25 mouse cellular contexts compared by ENCODE assay signal in the genomic region with DNA sequence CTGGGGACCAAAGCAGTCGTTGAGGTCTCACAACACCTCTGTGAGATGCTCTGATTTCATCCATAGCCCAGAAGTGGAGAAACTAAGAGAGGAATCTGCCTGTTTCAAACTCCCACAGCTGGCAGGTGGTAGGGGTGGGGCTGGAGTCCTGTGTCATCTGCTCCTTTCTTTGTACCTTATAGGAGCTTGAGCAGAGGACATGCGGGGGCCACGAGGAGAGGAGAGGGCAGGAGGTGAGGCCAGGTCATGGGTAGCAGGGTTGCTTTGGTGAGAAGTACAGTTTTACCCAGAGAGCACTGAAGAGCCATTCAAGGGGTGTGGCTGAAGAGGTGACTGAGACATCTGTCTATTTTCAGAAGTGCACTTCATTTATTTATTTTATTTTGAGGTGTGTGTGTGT. TPM values are rescaled to one million over a fixed set of nuclear protein-coding genes. Genes with fewer than 3 reads are reported as not detected.
DNase-seq lines count a peak whose midpoint lies in the region; ATAC-seq and TF ChIP-seq lines count a peak whose summit lies in the region.
"Had no signal": no experiment of that assay in that cellular context is flagged by ENCODE, and none has a peak within 500 bp of the region (broad histone marks: within the 10 kb centered on the region; RNA-seq: fewer than 3 reads in every experiment).

No protein-coding gene starts in this region.

- WGBS in midbrain, embryonic 11.5 days = 90% methylated on average over 3 of the region's 3 CpGs
- WGBS in midbrain, postnatal 0 days = 81% methylated on average over 3 of the region's 3 CpGs

- H3K27ac ChIP-seq in midbrain, embryonic 11.5 days (ENCODE audit: low read depth, low read length) = no peak overlapping the region
- H3K27ac ChIP-seq in midbrain, postnatal 0 days (ENCODE audit: low read depth, low read length) = no peak overlapping the region
- H3K27ac ChIP-seq: forebrain, embryonic 10.5 days; forebrain, embryonic 13.5 days; heart, adult 2 months; hindbrain, embryonic 10.5 days; hindbrain, embryonic 13.5 days had no signal

- no peaks in the 10 kb centered on the region for H3K36me3 ChIP-seq in midbrain, embryonic 11.5 days (ENCODE audit: control insufficient read depth, insufficient read depth, low read length)
- H3K36me3 ChIP-seq in midbrain, postnatal 0 days (ENCODE audit: insufficient read depth, low read length) = no peaks in the 10 kb centered on the region
- H3K36me3 ChIP-seq: forebrain, embryonic 10.5 days; hindbrain, embryonic 10.5 days; hindbrain, embryonic 13.5 days had no signal

- H3K4me3 ChIP-seq in midbrain, embryonic 11.5 days (ENCODE audit: low read depth, low read length) = no peak overlapping the region
- no peak overlapping the region for H3K4me3 ChIP-seq in midbrain, postnatal 0 days (ENCODE audit: low read depth, low read length)
- H3K4me3 ChIP-seq: forebrain, embryonic 10.5 days; forebrain, embryonic 13.5 days; heart, adult 2 months; hindbrain, embryonic 10.5 days; hindbrain, embryonic 13.5 days had no signal

- H3K4me1 ChIP-seq in midbrain, embryonic 11.5 days (ENCODE audit: control insufficient read depth, insufficient read depth, low read length) = peaks cover 8% of the 10 kb centered on the region; the same call in 1 of the 2 replicates
- H3K4me1 ChIP-seq in midbrain, postnatal 0 days (ENCODE audit: insufficient read depth, low read length) = peaks cover 3% of the 10 kb centered on the region

- DNase-seq in heart, adult 11 months = peak; percentile 86
- no peak for DNase-seq in heart, adult 18-20 months
- DNase-seq in midbrain, embryonic 11.5 days (ENCODE audit: low spot score, missing footprints) = peak; percentile 57
- no peak for DNase-seq in midbrain, postnatal 0 days (ENCODE audit: low spot score)
- DNase-seq in thymus, postnatal 14 days = peak; percentile 47
- peak; percentile 53 for DNase-seq in thymus, postnatal 4 days
- DNase-seq in layer of hippocampus, adult 11-12 months (ENCODE audit: low spot score) = no peak
- no peak for DNase-seq in gastrocnemius, postnatal 36 days
- DNase-seq: adrenal gland, adult 8-10 months; adrenal gland, postnatal 25 days; cerebellum, adult 11-12 months; cerebellum, adult 8-10 months; cerebellum, postnatal 10 days; cerebellum, postnatal 36 days; embryo, embryonic 11 days; gastrocnemius, postnatal 10 days; heart, adult 2 months; heart, postnatal 36 days had no signal

- H3K4me2 ChIP-seq in midbrain, embryonic 11.5 days = no peak overlapping the region
- H3K4me2 ChIP-seq in midbrain, postnatal 0 days (ENCODE audit: low read depth, low read length, poor library complexity, severe bottlenecking) = no peak overlapping the region
- H3K4me2 ChIP-seq: forebrain, embryonic 13.5 days; heart, embryonic 11.5 days; hindbrain, embryonic 13.5 days had no signal

- H3K9me3 ChIP-seq in midbrain, embryonic 11.5 days (ENCODE audit: control insufficient read depth, low read length) = no peaks in the 10 kb centered on the region
- no peaks in the 10 kb centered on the region for H3K9me3 ChIP-seq in midbrain, postnatal 0 days (ENCODE audit: low read length)
- H3K9me3 ChIP-seq: forebrain, embryonic 10.5 days; forebrain, embryonic 13.5 days; hindbrain, embryonic 10.5 days; hindbrain, embryonic 13.5 days had no signal

- H3K27me3 ChIP-seq in midbrain, embryonic 11.5 days (ENCODE audit: control insufficient read depth, insufficient read depth, low read length) = no peaks in the 10 kb centered on the region
- no peaks in the 10 kb centered on the region for H3K27me3 ChIP-seq in midbrain, postnatal 0 days (ENCODE audit: insufficient read depth, low read length)
- H3K27me3 ChIP-seq: forebrain, embryonic 13.5 days; hindbrain, embryonic 13.5 days had no signal

- ATAC-seq in midbrain, embryonic 11.5 days (ENCODE audit: low FRiP score) = no peak
- no peak for ATAC-seq in midbrain, postnatal 0 days (ENCODE audit: low FRiP score)
- ATAC-seq: forebrain, embryonic 13.5 days; forebrain, embryonic 16.5 days; hindbrain, embryonic 16.5 days had no signal

- intact Hi-C loops in gastrocnemius, postnatal 36 days (cut with DNase I) = no loop called here

- no peak for TF ChIP-seq CTCF in midbrain, postnatal 0 days (IDR thresholded peaks at IDR 0.05)

- no peak overlapping the region for H3K9ac ChIP-seq in midbrain, embryonic 11.5 days (ENCODE audit: low read length)
- no peak overlapping the region for H3K9ac ChIP-seq in midbrain, postnatal 0 days (replicated peaks; ENCODE audit: low read length, poor library complexity, severe bottlenecking)
- H3K9ac ChIP-seq: forebrain, embryonic 13.5 days; hindbrain, embryonic 13.5 days had no signal

RNA-seq across cellular contexts. Expression of gene Wasf2, which starts 15.5 kb away (rescaled TPM):
- total RNA-seq in heart, adult 18-20 months (2021) = 10 to 100 TPM; 77.8 to 88.8 TPM
- 38.3 and 40.1 TPM in 2 replicates for polyA plus RNA-seq in midbrain, embryonic 11.5 days (2014; fragmentation: Nextera tagmentation; extraction: Ambion mirVana)
- 18.3 and 19.6 TPM in 2 replicates for total RNA-seq in midbrain, postnatal 0 days (2014; rRNA removed)
- 19.1 and 26.0 TPM in 2 replicates for polyA plus RNA-seq in midbrain, postnatal 0 days (2015; fragmentation: Nextera tagmentation; extraction: Ambion mirVana)
- total RNA-seq in gastrocnemius, postnatal 36 days (2021) = 10 to 100 TPM; 31.1 to 31.8 TPM

Comparison
In these comparisons a context has a peak if more than half of its experiments do, and no peak if none do; other contexts are left out.
1. DNase-seq: peak in heart, adult 11 months (single experiment), midbrain, embryonic 11.5 days (single experiment), thymus, postnatal 14 days (single experiment) and thymus, postnatal 4 days (single experiment); none in heart, adult 18-20 months (0 of 2), midbrain, postnatal 0 days (single experiment), layer of hippocampus, adult 11-12 months (single experiment) and gastrocnemius, postnatal 36 days (0 of 2).